Mouse (Mus musculus) left cerebral cortex, adult 2 months (tissue): ENCODE data around the gene Galntl6. TPM values are rescaled to one million over a fixed set of nuclear protein-coding genes. Genes with fewer than 3 reads are reported as not detected.
A peak's percentile ranks its signal among the peaks of the same experiment; 100 is the strongest.
"Not testable (repeated sequence)": the region's sequence is repeated elsewhere in the genome, so short reads cannot be mapped to it uniquely, and the experiment has no call there.

Experiments
- DNase-seq, 2 experiments: peaks; one replicate each; pipeline ENCODE4 v3.0.0; 2021 to 2022; ENCODE audit warnings: low spot score in 2 of 2, mixed read lengths in 1 of 2; ENCODE audit errors: extremely low spot score in 1 of 2
- H3K27ac ChIP-seq: fragments of 200-600 bp; 2 replicates; pipeline ENCODE4 v1.8.1; 2022
- H3K4me3 ChIP-seq: fragments of 200-600 bp; 2 replicates; pipeline ENCODE4 v1.8.1; 2022
- CTCF ChIP-seq: fragments of 200-600 bp; IDR thresholded peaks from 2 replicates; pipeline ENCODE4 v1.8.1; 2022; ENCODE audit warnings: antibody characterized with exemption, mild to moderate bottlenecking, moderate library complexity
- intact Hi-C: fragments of 180-260 bp; cut with DNase I; formaldehyde crosslinking; loops from one replicate; pipeline ENCODE4 v1.15.1; 2025
- total RNA-seq, 2 experiments: library from RNA; stranded (reverse); gene quantifications; 2 replicates each; pipeline ENCODE4 v1.2.3; 2021

Galntl6 gene
- total RNA-seq, 2 experiments from 2014 or later, result 25.7 to 28.0 TPM

- intact Hi-C loops, result no loop called here
- no peak for DNase-seq
- no peak overlapping the region for H3K4me3 ChIP-seq
- H3K27ac ChIP-seq, result no peak overlapping the region
- no peak for TF ChIP-seq CTCF
Observed at GRCm38 (mm10) chr8:57772732-57773265, 1139.6 kb downstream of the Galntl6 start.

DNA sequence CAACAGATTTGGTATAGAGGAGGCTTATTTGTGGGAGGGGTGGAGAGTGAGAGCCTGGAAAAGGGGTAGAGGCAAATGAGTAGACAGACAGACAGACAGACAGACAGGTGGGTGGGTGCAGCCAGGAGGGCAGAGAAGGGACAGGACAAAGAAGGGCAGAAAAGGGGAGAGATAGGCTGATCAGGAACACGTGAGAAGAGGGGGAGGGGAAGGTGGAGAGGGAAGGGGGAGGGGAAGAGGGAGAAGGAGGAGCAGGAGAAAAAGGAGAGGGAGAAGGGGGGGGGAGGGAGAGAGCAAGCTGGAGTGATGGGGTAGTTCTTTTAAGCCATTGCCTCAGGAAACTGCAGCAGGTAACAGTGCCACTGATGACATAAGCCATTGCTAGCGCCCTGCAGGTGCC, 1144.9 kb downstream of the Galntl6 start:
- DNase-seq, result no peak
- Histone ChIP-seq H3K4me3 (no peak overlapping the region), H3K27ac (no peak overlapping the region)
- no peak for TF ChIP-seq CTCF
- intact Hi-C loops, result no loop called here

DNA sequence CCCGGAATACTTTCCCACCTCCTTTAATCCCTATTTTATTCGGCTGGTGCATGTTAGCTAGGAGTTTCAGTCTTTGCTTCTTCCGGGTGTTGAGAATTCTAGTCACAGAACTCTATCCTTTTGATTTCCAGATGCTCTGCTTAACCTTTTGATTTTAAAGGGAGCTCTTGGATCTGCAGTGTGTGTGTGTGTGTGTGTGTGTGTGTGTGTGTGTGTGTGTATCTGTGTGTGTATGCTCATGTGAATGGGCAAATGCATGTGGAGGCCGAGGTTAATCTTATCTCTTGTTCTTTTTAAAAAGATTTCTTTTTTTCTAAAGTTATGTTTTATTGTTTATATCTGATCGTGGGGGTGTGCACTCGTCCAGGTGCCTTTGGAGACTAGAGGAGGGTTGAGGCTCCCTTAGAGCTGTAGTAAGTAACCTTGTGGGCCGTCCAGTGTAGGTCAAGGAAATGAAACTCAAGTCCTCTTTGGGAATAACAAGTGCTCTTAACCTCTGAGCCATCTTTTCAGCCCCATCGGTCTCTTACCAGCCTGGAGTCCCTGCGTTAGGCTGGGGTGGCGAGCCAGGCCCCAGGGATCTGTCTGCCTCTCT, 1145.9 kb downstream of the Galntl6 start:
- intact Hi-C loops, result no loop called here
- H3K4me3 ChIP-seq, result peak overlapping the region; percentile 31
- TF ChIP-seq CTCF, result no peak
- H3K27ac ChIP-seq, result no peak overlapping the region; the same call in 1 of the 2 replicates
- no peak for DNase-seq

- Histone ChIP-seq H3K4me3 (peak overlapping the region; percentile 31), H3K27ac (no peak overlapping the region; the same call in 1 of the 2 replicates)
- DNase-seq, result no peak
- intact Hi-C loops, result no loop called here
- TF ChIP-seq CTCF, result no peak
Observed at GRCm38 (mm10) chr8:57765726-57766351, 1146.6 kb downstream of the Galntl6 start.

DNA sequence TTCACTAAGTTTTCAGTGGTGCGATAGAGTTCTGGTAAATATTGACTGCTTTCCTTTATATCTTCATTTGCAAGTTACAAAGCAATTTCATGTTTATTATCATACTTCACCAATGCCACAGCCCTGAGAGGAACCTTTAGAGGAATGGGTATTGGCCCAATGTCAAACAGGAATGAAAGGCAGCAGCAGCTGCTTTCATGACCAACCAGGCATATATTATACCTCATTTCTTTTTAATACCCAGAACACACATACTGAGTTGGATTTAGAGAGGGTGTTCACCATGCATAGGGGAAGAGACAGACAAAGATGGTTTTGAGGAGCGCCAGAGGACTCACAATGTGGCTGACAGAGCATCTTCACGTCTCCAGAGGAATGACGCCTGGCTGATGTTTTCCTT, 1147.2 kb downstream of the Galntl6 start:
- Histone ChIP-seq H3K4me3 (no peak overlapping the region), H3K27ac (no peak overlapping the region)
- intact Hi-C loops, result no loop called here
- no peak for DNase-seq
- no peak for TF ChIP-seq CTCF

DNA sequence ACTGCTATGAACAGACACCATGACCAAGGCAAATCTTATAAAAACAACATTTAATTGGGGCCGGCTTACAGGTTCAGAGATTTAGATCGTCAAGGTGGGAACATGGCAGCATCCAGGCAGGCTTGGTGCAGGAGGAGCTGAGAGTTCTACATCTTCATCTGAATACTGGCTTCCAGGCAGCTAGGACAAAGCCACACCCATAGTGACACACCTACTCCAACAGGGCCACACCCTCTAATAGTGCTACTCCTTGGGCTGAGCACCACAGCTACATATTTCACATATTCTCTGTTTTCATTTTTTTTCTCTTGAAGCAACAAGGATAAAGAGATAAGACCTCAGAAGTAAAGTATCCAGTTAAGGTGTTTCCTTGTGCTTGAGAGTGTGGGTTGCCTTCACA, 1149.8 kb downstream of the Galntl6 start:
- not testable (repeated sequence) for DNase-seq, H3K27ac ChIP-seq

DNA sequence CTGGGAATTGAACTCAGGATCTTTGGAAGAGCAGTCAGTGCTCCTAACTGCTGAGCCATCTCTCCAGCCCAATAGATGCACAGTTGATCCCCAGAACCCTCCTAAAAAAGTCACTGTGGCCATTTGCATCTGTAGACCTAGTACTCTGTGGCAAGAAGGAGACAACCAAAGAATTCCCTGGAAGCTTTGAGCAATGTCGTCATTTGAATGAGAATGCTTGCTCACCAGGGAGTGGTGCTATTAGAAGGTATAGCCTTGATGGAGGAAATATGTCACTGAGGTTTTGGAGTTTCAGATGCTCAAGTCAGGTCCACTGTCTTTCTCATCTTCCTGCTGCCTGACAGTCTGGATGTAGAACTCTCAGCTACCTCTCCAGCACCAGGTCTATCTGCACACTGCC, 1151.5 kb downstream of the Galntl6 start:
- H3K4me3 ChIP-seq, result no peak overlapping the region
- intact Hi-C loops, result no loop called here
- TF ChIP-seq CTCF, result no peak
- DNase-seq, result no peak
- H3K27ac ChIP-seq, result no peak overlapping the region

More for the DNA sequence above, 1149.8 kb downstream of the Galntl6 start:
- H3K4me3 ChIP-seq, intact Hi-C loops: not testable (repeated sequence)

- H3K27ac ChIP-seq, result no peak overlapping the region
- H3K4me3 ChIP-seq, result no peak overlapping the region
- DNase-seq, result no peak
- intact Hi-C loops, result no loop called here
- no peak for TF ChIP-seq CTCF
Observed at GRCm38 (mm10) chr8:57758857-57759256, 1153.6 kb downstream of the Galntl6 start.

DNA sequence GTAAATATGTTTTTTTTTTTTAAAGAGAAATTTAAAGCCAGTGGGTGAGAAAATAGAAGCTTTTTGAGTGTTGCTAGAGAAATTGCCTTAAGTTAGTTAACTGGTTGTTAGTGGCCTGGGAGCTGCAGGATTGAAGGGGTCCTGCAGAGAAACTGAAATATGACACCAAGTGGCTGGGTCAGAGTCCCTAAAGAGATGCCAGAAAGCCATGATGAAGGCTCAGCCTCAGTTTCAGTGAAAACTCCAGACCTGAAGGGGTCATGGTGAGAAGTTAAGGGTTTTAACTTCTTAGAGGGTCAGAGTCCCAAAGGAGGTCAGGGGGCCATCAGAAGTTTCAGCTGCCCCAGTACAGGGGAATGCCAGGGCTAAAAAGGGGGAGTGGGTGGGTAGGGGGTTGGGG, 1155.0 kb downstream of the Galntl6 start:
- no peak for TF ChIP-seq CTCF
- intact Hi-C loops, result no loop called here
- Histone ChIP-seq H3K27ac (no peak overlapping the region), H3K4me3 (no peak overlapping the region)
- DNase-seq, result no peak

DNA sequence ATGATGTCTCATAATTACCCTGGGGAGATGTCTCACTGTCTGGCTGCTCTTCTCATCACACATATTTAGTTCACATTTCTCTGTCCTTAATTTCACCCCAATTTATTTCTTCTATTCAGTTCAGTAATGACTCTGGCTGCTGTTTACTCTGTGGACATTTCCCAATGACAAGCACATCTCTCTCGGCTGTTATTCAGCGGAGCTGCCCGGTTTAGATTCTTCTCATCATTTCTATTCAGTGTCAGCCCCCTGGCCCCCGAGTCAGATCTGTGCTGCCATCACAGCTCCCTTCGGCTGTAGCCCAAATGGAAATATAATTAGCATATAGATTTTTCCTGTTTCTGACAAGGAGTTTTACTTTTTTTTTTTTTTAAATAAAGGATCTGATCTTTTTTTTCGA, 1158.4 kb downstream of the Galntl6 start:
- Histone ChIP-seq H3K4me3 (no peak overlapping the region), H3K27ac (no peak overlapping the region)
- DNase-seq, result no peak
- intact Hi-C loops, result no loop called here
- no peak for TF ChIP-seq CTCF

DNA sequence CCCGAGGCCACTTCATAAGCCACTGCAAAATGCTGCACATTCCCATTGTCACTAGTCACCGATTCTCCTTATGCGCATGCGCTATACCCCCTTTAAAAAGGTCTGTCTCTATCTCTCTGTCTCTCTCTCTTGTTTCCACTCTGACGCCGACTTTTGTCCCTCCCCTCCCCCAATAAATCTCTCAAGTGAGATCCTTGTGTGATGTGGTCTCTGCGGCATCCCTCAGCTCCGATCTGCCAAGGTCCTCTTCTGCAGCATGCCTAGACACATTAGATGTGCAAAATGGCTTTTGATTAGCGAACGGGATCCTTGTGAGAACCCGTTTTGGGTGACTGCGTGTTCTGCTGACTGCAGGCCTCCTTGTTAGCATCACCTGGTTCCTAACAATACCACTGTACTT, 1168.8 kb downstream of the Galntl6 start:
- no peak overlapping the region for H3K27ac ChIP-seq
- no peak overlapping the region for H3K4me3 ChIP-seq
- intact Hi-C loops, result no loop called here
- no peak for TF ChIP-seq CTCF
- no peak for DNase-seq

DNA sequence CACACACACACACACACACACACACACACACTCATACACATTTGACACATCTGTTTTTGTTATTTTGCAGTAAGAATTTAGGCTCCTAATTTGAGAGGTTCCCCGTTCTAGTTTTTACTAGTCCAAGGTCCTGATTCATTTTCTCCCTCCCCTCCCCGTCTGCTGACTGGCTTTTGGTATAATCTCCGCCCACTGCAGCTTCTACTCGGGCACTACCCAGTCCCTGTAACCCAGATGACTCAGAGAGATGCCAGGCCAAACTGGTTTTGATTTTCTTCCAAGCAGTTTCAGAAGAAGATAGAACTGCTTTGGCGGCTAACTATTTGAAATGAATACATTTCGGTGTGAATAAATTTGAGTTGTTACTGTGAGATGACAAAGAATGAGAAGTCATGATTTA, 1170.5 kb downstream of the Galntl6 start:
- H3K27ac ChIP-seq, result no peak overlapping the region
- no peak for TF ChIP-seq CTCF

GRCm38 (mm10) chr8:57741309-57741708, 1171.1 kb downstream of the Galntl6 start:
- intact Hi-C loops, result no loop called here
- no peak for DNase-seq
- H3K4me3 ChIP-seq, result no peak overlapping the region
- TF ChIP-seq CTCF, result no peak
- no peak overlapping the region for H3K27ac ChIP-seq

More for the DNA sequence above, 1170.5 kb downstream of the Galntl6 start:
- no peak overlapping the region for H3K4me3 ChIP-seq
- DNase-seq, result no peak
- intact Hi-C loops, result no loop called here
